Mouse (Mus musculus): Measurements from ENCODE around the gene Resp18.

The Resp18 gene

GRCm38 (mm10) chr1:75277195-75278188, 723 bp downstream of the Resp18 start:
- DNase-seq (ENCODE audit: low spot score in 2 of 2): no peak

DNA sequence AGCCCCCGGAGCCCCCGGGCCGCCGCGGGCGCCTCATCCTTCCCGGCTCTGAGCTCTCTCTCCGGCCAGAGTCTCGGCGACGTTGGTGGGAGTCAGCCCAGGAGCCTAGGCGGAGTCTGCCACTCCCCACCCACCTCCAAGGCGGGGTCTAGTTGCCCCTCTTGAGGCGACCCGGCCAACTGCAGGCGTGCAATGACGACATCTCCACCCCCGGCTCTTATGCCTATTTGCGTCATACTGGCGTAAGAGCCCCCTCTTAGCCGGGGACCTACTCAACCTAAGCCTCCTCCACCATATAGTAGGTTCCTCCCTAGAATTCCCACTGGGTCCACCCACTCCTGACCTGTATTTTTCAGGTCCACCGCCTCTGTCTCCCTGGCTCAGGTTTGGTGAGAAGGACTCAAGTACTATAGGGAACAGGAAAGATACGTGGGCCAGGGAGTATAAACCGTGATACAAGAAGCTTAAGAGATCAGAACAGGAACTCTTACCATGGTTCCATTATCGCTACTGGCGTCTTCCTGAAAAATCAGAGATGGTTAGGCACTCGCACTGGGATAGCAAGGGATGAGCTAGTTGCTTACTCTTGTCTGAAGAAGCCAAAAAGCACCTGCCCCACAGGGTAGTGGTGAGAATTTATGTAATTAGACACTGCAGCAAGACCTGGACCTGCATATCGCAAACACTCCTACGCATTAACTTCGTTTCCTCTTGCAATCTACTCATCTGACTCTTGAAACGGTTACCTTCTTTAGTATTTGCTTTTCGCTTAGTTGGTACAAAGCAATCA, 13.9 kb downstream of the Resp18 start, which contains the start of gene Ptprn:
TSS of gene Ptprn (minus strand) at position 412 of the 790 bp plus-strand sequence.
- peak in 1 of 2 experiments; percentile 49 for DNase-seq (ENCODE audit: low spot score in 2 of 2)

GRCm38 (mm10) chr1:75262969-75263951, 15.0 kb downstream of the Resp18 start:
- no peak for DNase-seq (ENCODE audit: low spot score in 2 of 2)

DNA sequence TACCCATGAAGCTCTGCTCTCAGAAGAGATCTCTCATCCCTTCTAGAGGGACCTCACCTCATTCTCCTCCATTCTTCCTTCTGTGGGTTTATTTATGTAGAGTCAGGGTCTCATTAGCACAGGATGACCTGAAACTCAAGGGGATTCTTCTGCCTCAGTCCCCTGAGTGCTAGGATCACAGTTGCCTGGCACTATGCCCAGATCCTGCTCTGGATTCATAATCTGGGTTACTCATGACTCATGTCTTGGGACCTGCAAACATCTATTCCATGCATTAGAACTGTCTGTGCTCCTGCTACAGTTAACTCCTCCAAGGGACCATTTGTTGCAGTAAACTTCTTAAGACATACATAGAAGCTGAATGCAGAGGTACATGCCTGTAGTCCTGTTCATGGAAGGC, 16.9 kb downstream of the Resp18 start:
- no peak for DNase-seq (ENCODE audit: low spot score in 2 of 2)

DNA sequence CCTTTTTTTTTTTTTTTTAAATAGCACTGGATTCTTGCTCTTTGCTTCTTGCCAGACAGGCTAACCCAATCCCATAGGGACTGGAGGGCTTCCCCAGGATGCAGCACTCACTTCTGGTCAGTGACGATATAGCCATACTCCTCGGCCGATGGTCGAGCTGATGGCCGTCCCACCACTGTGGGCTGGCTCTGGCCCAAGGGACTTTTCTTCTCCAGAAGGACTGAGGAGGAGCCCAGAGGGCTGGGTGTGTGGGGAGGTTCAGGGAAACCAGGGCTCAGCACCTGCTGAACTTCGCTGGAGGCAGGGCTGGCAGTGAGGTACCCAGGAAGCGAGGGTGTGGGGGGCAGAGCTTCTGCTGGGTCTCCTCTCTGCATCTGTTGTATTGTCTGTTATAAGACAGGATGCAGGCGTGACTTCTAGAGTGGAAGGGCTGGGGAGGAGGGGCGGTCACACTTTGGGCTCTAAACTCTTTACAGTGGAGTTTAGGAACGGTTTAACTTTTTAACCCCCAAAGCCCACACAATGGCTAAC, 22.6 kb downstream of the Resp18 start:
- DNase-seq (ENCODE audit: low spot score in 2 of 2): no peak

DNA sequence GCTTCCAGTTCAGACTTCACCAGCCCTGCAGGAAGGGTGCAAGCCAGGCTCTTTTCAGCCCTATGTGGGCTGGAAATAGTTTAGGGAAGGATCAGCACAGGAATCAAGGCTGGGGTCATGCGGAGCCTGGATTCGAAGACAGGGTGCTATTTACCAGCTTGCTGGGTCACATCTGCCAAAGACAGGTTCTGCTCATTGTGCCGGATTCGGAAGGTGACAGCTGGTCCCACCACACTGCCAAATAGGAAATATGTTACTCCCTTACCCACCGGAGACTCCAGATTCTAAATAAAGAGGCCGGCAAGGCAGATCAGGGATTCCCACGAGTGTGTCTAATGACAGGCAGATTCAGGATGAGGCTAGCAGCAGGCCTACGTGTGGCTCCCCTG, 23.6 kb downstream of the Resp18 start:
- DNase-seq (ENCODE audit: low spot score in 2 of 2): no peak

DNA sequence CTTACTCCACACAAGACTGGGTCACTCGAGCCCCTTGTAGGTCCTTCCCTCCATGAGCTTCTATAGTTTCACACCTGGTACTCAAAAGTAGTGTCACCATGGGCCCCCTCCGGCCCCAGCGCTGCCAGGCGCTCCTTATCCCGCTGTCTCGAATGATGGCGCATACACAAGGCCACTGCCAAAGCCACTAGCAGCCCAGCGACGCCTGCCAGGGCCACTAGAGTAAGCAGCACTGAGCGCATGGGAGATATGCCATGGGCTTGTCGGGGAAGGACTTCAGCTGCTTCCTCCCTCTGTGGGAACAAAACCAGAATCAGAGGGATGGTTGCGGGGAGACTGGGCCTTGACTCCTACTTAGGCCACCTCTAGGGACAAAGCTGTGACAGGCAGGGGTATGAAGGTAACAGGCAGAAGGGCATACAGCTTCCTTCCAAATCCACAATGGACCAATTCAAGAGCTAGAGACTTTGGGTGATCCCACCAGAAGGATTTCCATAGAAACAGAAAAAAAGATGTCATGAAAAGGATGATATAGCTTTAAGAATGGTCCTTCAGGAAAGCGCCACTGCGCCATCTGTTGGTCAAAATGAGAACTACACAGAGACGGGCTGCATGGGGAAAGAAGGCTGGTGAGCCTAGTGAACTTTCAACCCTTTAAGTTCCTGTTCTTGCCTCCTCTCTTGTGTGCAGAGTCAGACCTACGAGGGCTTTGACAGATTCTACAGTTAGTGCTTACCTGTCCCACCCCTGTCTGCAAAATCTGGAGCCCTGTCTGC, 24.2 kb downstream of the Resp18 start:
- peak; percentile 80 to 91 for DNase-seq (ENCODE audit: low spot score in 2 of 2)

DNA sequence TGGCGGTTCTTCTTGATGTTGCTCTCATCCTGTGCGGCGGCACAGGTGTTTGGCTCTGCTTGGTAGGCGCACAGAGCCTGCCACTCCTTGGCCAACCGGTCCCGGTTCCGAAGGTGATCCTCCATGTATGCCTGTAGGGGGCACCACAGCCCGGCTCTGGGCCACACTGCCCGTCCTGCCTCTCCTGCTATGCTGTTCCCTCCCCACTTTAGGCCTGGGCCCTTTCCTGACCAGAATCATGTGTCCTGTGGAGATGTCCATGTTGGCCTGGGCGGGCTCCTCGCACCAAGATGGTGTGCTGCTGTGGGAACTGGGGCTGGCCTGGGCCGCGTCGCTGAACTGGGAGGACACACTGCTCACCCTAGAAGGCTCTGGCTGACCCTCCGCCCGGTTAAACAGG, 25.2 kb downstream of the Resp18 start:
- no peak for DNase-seq (ENCODE audit: low spot score in 2 of 2)

DNA sequence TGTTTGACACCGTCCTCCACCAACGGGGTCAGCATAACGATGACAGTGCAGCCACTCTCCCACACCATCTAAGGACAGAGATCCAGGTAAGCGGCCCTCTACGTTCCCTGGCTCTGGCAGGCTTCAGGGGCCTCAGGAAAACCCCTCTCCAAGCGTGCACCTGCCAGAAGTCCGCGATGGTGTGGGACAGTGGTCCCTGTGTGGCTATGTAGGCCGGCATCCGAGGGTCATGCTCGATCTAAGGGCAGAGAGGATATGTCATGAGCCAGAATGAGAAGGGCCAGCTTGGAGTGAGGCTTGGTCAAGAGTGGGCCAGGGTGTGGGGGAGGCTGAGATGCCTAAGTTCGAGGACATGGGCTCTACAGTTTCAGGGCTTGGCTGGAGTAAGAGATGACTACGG, 25.9 kb downstream of the Resp18 start:
- DNase-seq (ENCODE audit: low spot score in 2 of 2): no peak

DNA sequence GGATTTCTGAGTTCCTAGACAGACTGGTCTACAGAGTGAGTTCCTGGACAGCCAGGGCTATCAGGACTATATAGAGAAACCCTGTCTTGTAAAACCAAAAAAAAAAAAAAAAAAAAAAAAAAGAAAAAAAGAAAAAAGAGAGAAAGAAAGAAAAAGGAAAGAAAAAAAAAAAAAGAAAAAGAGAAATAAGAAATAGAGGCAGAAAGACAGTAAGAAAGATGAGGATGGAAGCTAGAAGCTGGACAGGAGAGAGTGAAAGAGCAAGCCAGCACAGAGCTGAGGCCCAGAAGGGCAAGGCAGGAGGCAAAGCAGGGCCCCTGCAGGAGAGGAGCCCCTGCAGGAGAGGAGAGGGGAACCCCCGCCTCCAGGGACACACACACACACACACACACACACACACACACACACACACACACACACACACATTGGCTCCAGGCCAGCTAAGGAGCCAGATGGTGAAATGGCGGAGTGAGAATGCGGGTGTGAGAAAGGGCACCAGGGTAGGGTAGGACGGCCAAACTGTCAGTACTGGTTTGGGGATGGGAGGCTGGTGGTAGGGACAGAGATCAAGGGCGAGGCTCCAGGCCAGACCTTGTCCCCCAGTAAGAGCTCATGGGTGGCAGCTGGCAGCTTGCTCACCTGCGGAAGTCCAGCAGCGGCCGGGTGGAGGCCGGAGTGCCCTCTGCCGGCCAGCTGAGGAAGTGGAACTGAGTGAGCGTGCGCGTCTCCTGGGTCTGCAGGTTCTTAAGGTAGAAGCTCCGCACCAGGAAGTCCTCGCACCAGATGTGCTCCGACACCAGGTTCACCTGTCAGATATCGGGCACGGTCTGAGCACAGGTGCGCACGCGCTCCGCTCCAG, 26.9 kb downstream of the Resp18 start:
- peak in 1 of 2 experiments; percentile 76 for DNase-seq (ENCODE audit: low spot score in 2 of 2)

GRCm38 (mm10) chr1:75250498-75250897, 27.7 kb downstream of the Resp18 start:
- DNase-seq (ENCODE audit: low spot score in 2 of 2): peak in 1 of 2 experiments; percentile 37

GRCm38 (mm10) chr1:75248041-75248772, 30.0 kb downstream of the Resp18 start:
- no peak for DNase-seq (ENCODE audit: low spot score in 2 of 2)

DNA sequence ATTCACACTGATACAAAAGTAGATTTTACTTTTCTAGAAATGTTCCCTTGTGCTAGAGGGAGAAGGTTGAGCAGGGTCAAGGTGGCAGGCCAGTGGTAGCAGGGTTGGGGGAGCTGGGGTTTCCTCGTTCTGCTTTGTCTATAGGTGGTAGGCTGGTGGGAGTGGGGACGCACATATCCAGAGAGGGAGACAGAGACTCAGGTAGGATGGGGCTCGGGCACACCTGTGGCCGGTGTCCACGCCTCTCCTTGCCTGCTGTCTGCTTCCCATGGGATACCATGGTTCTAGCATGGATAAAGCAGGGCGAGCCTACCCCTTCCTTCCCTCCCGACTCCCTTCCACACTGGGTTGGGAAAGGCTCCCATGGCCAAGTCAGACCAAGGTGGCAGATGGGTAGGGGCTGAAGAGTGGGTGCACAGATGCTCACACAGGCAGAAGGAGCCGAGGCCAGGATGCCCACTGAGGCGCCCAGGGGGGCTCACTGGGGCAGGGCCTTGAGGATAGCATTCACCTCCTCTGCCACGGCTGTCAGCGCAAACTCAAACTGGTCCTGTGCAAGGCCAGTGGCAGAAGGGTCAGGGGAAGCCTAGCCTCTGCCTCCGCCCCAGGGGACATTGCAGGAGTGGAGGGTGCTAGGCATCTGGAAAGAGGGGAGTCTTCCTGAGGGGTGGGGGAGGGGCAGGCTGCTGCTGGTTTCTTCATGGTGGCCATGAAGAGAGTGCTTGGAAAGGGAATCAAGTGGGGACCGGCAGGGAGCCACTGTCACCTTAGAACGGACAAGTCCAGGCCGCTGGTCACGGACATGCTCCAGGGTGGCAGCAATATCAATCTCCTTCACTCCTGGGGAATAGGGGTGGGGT, 30.9 kb downstream of the Resp18 start:
- no peak for DNase-seq (ENCODE audit: low spot score in 2 of 2)

DNA sequence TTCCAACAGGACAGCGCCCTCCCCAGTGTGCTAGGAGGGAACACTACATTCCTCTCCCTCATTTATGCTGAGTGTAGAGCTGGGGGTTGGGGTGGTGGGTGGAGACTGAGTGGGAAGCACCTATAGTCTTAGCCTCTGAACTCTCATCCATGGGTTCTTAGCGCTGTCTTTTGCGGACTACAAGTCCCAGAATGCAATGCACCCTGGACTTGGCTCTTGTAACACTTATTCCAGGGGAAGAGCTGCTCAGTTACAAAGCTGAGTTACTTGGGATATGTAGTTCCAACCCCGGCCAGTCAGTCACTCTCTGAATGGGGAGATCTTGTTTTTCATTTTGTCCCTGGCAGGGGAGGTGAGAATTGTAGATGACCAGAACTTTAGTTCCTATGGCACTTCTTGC, 33.4 kb downstream of the Resp18 start:
- DNase-seq (ENCODE audit: low spot score in 2 of 2): peak in 1 of 2 experiments; percentile 33

DNA sequence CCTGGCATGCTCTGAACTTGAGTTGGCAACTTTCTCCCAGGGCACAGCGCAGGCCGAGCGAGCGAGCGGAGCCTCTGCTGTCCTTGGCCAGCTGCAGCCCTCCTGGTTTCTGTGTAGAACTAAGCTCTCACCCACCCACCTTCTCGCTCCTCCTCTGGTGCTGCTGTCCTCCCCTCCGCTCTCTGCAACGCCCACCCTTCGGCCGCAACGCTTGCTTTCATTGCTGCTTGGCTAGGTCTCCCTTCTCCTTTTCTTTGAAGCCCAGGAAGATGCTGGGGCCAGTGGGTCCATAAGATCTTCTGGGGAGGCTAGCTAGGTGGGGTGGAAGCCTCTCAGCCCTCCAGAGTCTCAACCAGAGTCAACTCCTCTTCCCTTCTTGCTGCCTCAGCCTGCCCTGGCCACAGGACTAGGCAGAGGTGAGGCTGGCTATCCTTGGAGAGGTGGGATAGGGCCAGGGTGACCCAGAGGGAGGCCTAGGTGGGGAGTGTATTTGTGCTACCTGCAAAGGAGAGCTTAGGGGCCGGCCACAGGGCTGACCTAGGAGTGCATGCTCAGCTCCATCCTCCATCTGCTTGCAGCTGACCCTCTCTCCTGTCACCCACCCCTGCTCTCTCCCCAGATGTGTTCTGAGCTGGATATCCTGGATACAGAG, 33.9 kb downstream of the Resp18 start:
- no peak for DNase-seq (ENCODE audit: low spot score in 2 of 2)

- DNase-seq (ENCODE audit: low spot score in 2 of 2): no peak
Observed at GRCm38 (mm10) chr1:75243411-75243810, 34.8 kb downstream of the Resp18 start.

DNA sequence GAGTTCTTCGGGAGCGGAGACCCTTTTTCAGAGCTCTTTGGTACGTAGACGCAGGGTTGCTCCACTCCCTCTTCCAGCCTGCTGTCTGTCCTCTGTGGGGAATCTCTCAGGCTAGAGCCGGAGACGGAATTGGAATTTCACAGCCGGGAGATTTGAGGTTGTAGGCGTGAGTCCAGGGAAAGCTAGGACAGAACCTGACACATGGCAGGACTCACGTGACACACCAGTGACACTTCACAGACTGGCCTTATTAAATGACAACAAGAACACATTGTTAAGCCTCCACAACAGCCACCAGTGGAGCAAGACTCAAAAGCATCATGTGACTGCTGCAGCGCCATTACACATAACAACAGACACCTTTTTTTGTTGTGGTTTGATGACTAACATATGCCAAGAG, 38.6 kb downstream of the Resp18 start:
- no peak for DNase-seq (ENCODE audit: low spot score in 2 of 2)
